Mouse (Mus musculus): ENCODE measurements at regions not wholly inside any gene's neighbourhood (a gene's known extent, or its start where the extent isn't known, plus 50 kb on each side); places are given as distances from the start of the nearest gene placed in this dataset.

DNA sequence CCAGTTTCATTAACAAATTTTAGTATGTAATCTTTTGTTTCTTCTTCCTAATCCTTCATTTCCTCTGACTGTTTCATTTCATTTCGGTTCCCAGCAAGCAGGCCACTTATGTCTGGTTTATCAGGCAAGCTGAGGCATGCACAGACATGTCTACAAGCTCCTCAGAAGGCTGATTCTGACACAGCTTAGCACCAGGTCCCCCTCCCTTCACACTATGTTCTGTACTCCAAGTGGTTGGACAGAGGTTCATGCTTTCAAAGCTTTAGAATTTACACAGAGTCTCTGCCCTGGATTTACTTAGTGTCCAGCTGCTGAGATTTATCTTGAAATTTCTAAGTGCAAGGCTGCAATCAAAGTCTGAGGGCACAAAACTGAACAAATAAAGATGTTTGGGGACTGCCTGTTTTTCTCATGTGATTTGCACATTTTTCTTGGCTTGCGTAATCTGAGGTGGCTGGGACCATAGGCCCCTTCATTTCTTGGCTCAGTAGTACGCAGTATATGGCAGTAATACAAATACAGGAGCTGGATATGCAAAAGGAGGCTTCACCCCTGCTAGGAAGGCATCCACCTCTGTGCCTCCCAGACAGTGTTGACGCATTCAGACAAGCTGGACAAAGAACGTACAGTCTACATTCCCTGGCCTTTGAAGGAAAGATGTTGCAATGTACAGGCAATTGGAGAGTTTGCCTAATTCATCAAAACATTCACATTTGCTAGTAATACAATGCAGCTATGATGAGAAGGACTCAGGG, 222.7 kb upstream of the Pappa start:
- no peak overlapping the region for H3K27ac ChIP-seq (ENCODE audit: insufficient read depth, low read length)
- TF ChIP-seq POLR2A (IDR thresholded peaks at IDR 0.05; ENCODE audit: extremely low read depth, insufficient read depth, low read length) (no peak), CTCF (IDR thresholded peaks at IDR 0.05; ENCODE audit: extremely low read depth, insufficient read depth, low read length) (no peak)
- H3K4me3 ChIP-seq (ENCODE audit: insufficient read depth, low read length): no peak overlapping the region
- H3K4me1 ChIP-seq (ENCODE audit: control insufficient read depth, insufficient read depth, low read length): no peaks in the 10 kb centered on the region

DNA sequence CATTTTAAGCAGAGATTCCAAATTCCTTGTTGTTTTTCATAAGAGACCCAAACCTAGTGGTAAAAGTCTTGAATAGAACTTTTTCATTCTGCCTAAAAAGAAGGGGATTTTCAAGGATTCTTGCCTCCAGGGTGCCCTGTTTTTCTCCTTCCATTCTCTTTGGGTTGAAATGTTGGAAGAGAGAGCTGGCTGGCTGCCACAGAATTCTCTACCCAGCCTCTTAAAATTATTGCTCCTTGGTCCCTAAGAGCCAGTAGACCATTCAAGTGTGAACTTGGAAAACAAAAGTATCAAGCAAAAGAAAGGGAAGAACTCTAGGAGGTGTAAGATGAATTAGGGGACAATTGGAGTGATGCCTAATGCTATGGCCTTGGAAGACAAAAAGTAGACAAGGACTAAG, 200.2 kb upstream of the Pappa start:
- TF ChIP-seq CTCF (IDR thresholded peaks at IDR 0.05; ENCODE audit: extremely low read depth, insufficient read depth, low read length) (no peak), POLR2A (IDR thresholded peaks at IDR 0.05; ENCODE audit: extremely low read depth, insufficient read depth, low read length) (no peak)
- Histone ChIP-seq H3K4me3 (ENCODE audit: insufficient read depth, low read length) (no peak overlapping the region), H3K4me1 (ENCODE audit: control insufficient read depth, insufficient read depth, low read length) (no peaks in the 10 kb centered on the region), H3K27ac (ENCODE audit: insufficient read depth, low read length) (no peak overlapping the region)

GRCm38 (mm10) chr4:64928553-64928952, 195.4 kb upstream of the Pappa start:
- Histone ChIP-seq H3K4me3 (ENCODE audit: insufficient read depth, low read length) (no peak overlapping the region), H3K27ac (ENCODE audit: insufficient read depth, low read length) (no peak overlapping the region), H3K4me1 (ENCODE audit: control insufficient read depth, insufficient read depth, low read length) (no peaks in the 10 kb centered on the region)
- TF ChIP-seq CTCF (IDR thresholded peaks at IDR 0.05; ENCODE audit: extremely low read depth, insufficient read depth, low read length) (no peak), POLR2A (IDR thresholded peaks at IDR 0.05; ENCODE audit: extremely low read depth, insufficient read depth, low read length) (no peak)

- no peak for TF ChIP-seq POLR2A (IDR thresholded peaks at IDR 0.05; ENCODE audit: extremely low read depth, insufficient read depth, low read length)
- TF ChIP-seq CTCF (IDR thresholded peaks at IDR 0.05; ENCODE audit: extremely low read depth, insufficient read depth, low read length): no peak
- Histone ChIP-seq H3K4me3 (ENCODE audit: insufficient read depth, low read length) (no peak overlapping the region), H3K27ac (ENCODE audit: insufficient read depth, low read length) (no peak overlapping the region), H3K4me1 (ENCODE audit: control insufficient read depth, insufficient read depth, low read length) (no peaks in the 10 kb centered on the region; the same call in 1 of the 2 replicates)
Observed at GRCm38 (mm10) chr4:64945547-64945946, 178.4 kb upstream of the Pappa start.

- Histone ChIP-seq H3K4me1 (ENCODE audit: control insufficient read depth, insufficient read depth, low read length) (no peaks in the 10 kb centered on the region), H3K27ac (ENCODE audit: insufficient read depth, low read length) (no peak overlapping the region), H3K4me3 (ENCODE audit: insufficient read depth, low read length) (no peak overlapping the region)
- TF ChIP-seq POLR2A (IDR thresholded peaks at IDR 0.05; ENCODE audit: extremely low read depth, insufficient read depth, low read length) (no peak), CTCF (IDR thresholded peaks at IDR 0.05; ENCODE audit: extremely low read depth, insufficient read depth, low read length) (no peak)
Observed at GRCm38 (mm10) chr4:64952651-64953050, 171.3 kb upstream of the Pappa start.

DNA sequence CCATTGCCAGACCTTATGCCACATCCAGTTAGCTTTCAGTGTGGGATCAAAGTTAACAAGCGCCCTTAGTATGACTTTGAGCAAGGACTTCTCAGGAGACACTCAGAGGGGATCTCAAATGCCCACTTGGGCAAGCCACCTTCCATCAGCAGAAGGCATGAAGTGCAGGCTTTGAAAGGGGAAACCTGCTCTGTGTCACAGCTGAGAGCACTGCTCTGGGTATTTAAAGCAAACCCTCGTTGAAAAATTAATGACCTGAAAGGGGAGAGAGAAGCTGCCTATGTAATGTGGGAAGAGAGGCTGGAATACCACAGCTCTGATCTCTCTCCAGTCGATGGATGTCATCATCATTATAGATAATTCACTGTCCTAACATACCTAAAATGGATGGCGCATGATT, 165.1 kb upstream of the Pappa start:
- H3K4me3 ChIP-seq (ENCODE audit: insufficient read depth, low read length): no peak overlapping the region
- no peaks in the 10 kb centered on the region for H3K4me1 ChIP-seq (ENCODE audit: control insufficient read depth, insufficient read depth, low read length)
- H3K27ac ChIP-seq (ENCODE audit: insufficient read depth, low read length): no peak overlapping the region
- TF ChIP-seq POLR2A (IDR thresholded peaks at IDR 0.05; ENCODE audit: extremely low read depth, insufficient read depth, low read length): no peak

DNA sequence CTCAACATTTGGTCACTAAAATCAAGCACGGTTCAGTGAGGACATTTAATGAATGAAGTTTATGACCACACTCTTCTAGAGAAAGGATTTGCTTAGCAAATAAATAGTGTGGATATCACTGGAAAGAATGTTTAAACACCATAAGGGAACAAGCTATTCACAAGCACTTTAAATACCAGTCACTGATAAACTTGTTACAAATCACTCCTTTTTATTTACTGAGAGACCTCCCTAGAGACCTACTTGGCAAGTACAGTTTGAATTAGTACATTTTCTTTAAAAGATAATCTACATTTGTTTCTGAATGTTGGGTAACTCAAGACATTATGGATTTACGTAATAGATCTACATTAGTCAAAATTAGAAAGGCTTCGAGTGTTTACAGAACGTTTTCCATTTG, 162.2 kb upstream of the Pappa start:
- H3K27ac ChIP-seq (ENCODE audit: insufficient read depth, low read length): no peak overlapping the region
- TF ChIP-seq CTCF (IDR thresholded peaks at IDR 0.05; ENCODE audit: extremely low read depth, insufficient read depth, low read length): no peak
- no peak for TF ChIP-seq POLR2A (IDR thresholded peaks at IDR 0.05; ENCODE audit: extremely low read depth, insufficient read depth, low read length)

More for the DNA sequence above, 162.2 kb upstream of the Pappa start:
- Histone ChIP-seq H3K4me3 (ENCODE audit: insufficient read depth, low read length) (no peak overlapping the region), H3K4me1 (ENCODE audit: control insufficient read depth, insufficient read depth, low read length) (no peaks in the 10 kb centered on the region)
